Mouse (Mus musculus) brain, embryonic 14.5 days (tissue): Measurements from ENCODE around the gene Ceacam18.

Experiments used
- CTCF ChIP-seq: fragments of 200-500 bp; IDR thresholded peaks from 2 replicates; pipeline ENCODE4 v1.5.1; 2012; ENCODE audit warnings: inconsistent platforms, mild to moderate bottlenecking, moderate library complexity, borderline replicate concordance; ENCODE audit not compliant: insufficient read depth, insufficient read length; ENCODE audit errors: extremely low read depth
- POLR2A ChIP-seq: fragments of 200-500 bp; IDR thresholded peaks from 2 replicates; pipeline ENCODE4 v1.6.1; 2012; ENCODE audit warnings: mild to moderate bottlenecking, inconsistent platforms, borderline replicate concordance; ENCODE audit not compliant: poor library complexity, insufficient read depth, insufficient read length, severe bottlenecking; ENCODE audit errors: extremely low read depth

GRCm38 (mm10) chr7:43671064-43671808 is 36.7 kb downstream of the Ceacam18 start:
- TF ChIP-seq CTCF (no peak), POLR2A (no peak)
